In the genomic region with DNA sequence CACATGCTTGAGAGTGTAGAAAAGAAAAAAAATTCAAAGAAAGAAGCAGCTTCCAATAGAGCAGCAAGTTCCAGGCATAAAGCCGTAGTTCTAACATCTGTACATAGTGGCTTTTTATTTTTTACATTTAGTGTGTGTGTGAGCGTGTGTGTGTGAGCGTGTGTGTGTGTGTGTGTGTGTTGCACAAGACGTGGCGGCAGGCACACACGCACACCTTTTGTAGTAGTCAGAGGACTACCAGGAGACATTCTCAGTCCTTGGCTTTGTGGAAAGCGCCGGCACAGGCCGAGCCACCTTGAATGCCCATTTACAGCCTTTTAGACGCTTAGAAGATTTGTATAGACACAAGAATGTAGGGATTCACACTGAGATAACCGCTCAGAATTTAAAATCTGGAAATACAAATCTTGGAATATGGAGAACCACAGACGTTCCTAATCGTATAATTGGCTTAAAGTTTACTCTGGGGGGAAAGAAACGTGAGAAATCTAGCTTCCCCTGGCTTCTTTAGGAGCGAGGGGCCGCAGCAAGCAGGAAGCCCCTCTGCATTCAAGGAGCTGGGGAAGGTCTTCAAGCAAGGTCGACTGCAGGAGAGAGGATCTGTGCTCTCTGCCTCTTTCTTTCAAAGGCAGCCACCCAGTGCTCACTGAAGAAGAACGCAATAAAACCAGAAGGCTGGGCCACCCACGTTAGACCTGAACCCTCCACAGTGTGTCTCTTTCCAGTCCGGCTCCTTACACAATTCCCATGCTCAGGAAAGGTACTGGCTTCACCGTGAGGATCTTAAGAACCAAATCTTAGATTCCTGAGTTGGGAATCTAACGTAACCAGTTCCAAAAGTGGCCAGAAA, we compare ENCODE assay signal across 14 mouse cellular contexts. TPM values are rescaled to one million over a fixed set of nuclear protein-coding genes. Genes with fewer than 3 reads are reported as not detected.
DNase-seq lines count a peak whose midpoint lies in the region; ATAC-seq and TF ChIP-seq lines count a peak whose summit lies in the region.
"Had no signal": no experiment of that assay in that cellular context is flagged by ENCODE, and none has a peak within 500 bp of the region (broad histone marks: within the 10 kb centered on the region; RNA-seq: fewer than 3 reads in every experiment).

No protein-coding gene starts in this region.

- 17% methylated on average over 22 of the region's 22 CpGs for WGBS in heart, embryonic 10.5 days
- 10% methylated on average over 22 of the region's 22 CpGs for WGBS in kidney, embryonic 16.5 days
- WGBS in embryonic facial prominence, embryonic 15.5 days = 11% methylated on average over 22 of the region's 22 CpGs
- 8% methylated on average over 22 of the region's 22 CpGs for WGBS in midbrain, postnatal 0 days

- no peak overlapping the region for H3K27ac ChIP-seq in heart, embryonic 10.5 days
- H3K27ac ChIP-seq in kidney, embryonic 16.5 days (ENCODE audit: low read length) = no peak overlapping the region
- no peak overlapping the region for H3K27ac ChIP-seq in embryonic facial prominence, embryonic 15.5 days (replicated peaks)
- H3K27ac ChIP-seq in midbrain, postnatal 0 days (ENCODE audit: low read depth, low read length) = no peak overlapping the region

- no peak for DNase-seq in heart, embryonic 10.5 days (ENCODE audit: low spot score)
- no peak for DNase-seq in heart, postnatal 10 days
- DNase-seq in kidney, adult 18-20 months = no peak
- DNase-seq in midbrain, postnatal 0 days (ENCODE audit: low spot score) = no peak
- DNase-seq in urinary bladder, adult 18-20 months (ENCODE audit: low spot score in 2 of 2) = no peak
- no peak for DNase-seq in ovary, postnatal 14 days (ENCODE audit: low spot score)
- DNase-seq: adrenal gland, adult 8-10 months; B cell, adult 2 months; kidney, postnatal 14 days; layer of hippocampus, postnatal 36 days had no signal

- no peaks in the 10 kb centered on the region for H3K9me3 ChIP-seq in heart, embryonic 10.5 days
- H3K9me3 ChIP-seq in kidney, embryonic 16.5 days (ENCODE audit: low read length) = no peaks in the 10 kb centered on the region
- no peaks in the 10 kb centered on the region for H3K9me3 ChIP-seq in embryonic facial prominence, embryonic 15.5 days (replicated peaks)
- H3K9me3 ChIP-seq in midbrain, postnatal 0 days (ENCODE audit: low read length) = no peaks in the 10 kb centered on the region

- H3K4me3 ChIP-seq in heart, embryonic 10.5 days = peak overlapping the region; percentile 54; the same call in 1 of the 2 replicates
- peak overlapping the region; percentile 24 for H3K4me3 ChIP-seq in kidney, embryonic 16.5 days (ENCODE audit: low read length)
- H3K4me3 ChIP-seq in embryonic facial prominence, embryonic 15.5 days (replicated peaks) = peak overlapping the region; percentile 43
- H3K4me3 ChIP-seq in midbrain, postnatal 0 days (ENCODE audit: low read depth, low read length) = no peak overlapping the region

- H3K4me2 ChIP-seq in kidney, embryonic 16.5 days (replicated peaks; ENCODE audit: low read depth, low read length) = peak overlapping the region; percentile 26; the same call in 1 of the 2 replicates
- H3K4me2 ChIP-seq in embryonic facial prominence, embryonic 15.5 days (replicated peaks) = peak overlapping the region; percentile 52
- peak overlapping the region; percentile 18; the same call in 1 of the 2 replicates for H3K4me2 ChIP-seq in midbrain, postnatal 0 days (ENCODE audit: low read depth, low read length, poor library complexity, severe bottlenecking)

- TF ChIP-seq CTCF in midbrain, postnatal 0 days (IDR thresholded peaks at IDR 0.05) = no peak

- H3K27me3 ChIP-seq in heart, embryonic 10.5 days (ENCODE audit: insufficient read depth, poor library complexity, severe bottlenecking) = peaks cover 100% of the 10 kb centered on the region
- H3K27me3 ChIP-seq in kidney, embryonic 16.5 days (ENCODE audit: insufficient read depth, low read length) = peaks cover 94% of the 10 kb centered on the region
- H3K27me3 ChIP-seq in embryonic facial prominence, embryonic 15.5 days = peaks cover 97% of the 10 kb centered on the region
- peaks cover 87% of the 10 kb centered on the region for H3K27me3 ChIP-seq in midbrain, postnatal 0 days (ENCODE audit: insufficient read depth, low read length)

- H3K9ac ChIP-seq in kidney, embryonic 16.5 days (replicated peaks; ENCODE audit: low read length) = no peak overlapping the region
- H3K9ac ChIP-seq in embryonic facial prominence, embryonic 15.5 days = no peak overlapping the region
- H3K9ac ChIP-seq in midbrain, postnatal 0 days (replicated peaks; ENCODE audit: low read length, poor library complexity, severe bottlenecking) = no peak overlapping the region

- 0 out of 2 replicates have a peak, but pooled peaks have one; percentile 28 for ATAC-seq in kidney, embryonic 16.5 days (ENCODE audit: low FRiP score, low TSS enrichment)
- ATAC-seq in embryonic facial prominence, embryonic 15.5 days (ENCODE audit: insufficient number of reproducible peaks, low FRiP score, low TSS enrichment, low read depth) = no peak
- ATAC-seq in midbrain, postnatal 0 days (ENCODE audit: low FRiP score) = no peak

- intact Hi-C loops in heart, postnatal 10 days (cut with DNase I) = no loop called here

- H3K36me3 ChIP-seq in heart, embryonic 10.5 days = no peaks in the 10 kb centered on the region
- no peaks in the 10 kb centered on the region for H3K36me3 ChIP-seq in kidney, embryonic 16.5 days (ENCODE audit: insufficient read depth, low read length)
- no peaks in the 10 kb centered on the region for H3K36me3 ChIP-seq in embryonic facial prominence, embryonic 15.5 days
- H3K36me3 ChIP-seq in midbrain, postnatal 0 days (ENCODE audit: insufficient read depth, low read length) = no peaks in the 10 kb centered on the region

- H3K4me1 ChIP-seq in heart, embryonic 10.5 days = peaks cover 40% of the 10 kb centered on the region
- H3K4me1 ChIP-seq in kidney, embryonic 16.5 days (ENCODE audit: insufficient read depth, low read length) = peaks cover 21% of the 10 kb centered on the region
- H3K4me1 ChIP-seq in embryonic facial prominence, embryonic 15.5 days = peaks cover 33% of the 10 kb centered on the region
- H3K4me1 ChIP-seq in midbrain, postnatal 0 days (ENCODE audit: insufficient read depth, low read length) = peaks cover 4% of the 10 kb centered on the region; the same call in 1 of the 2 replicates

RNA-seq across cellular contexts. Expression of gene Foxe1, which starts 1.4 kb away (rescaled TPM):
- polyA plus RNA-seq in heart, embryonic 10.5 days (2016; fragmentation: Nextera tagmentation; extraction: Ambion mirVana) = 0.23 and 1.6 TPM in 2 replicates
- total RNA-seq in heart, postnatal 10 days (2021) = not detected
- polyA plus RNA-seq in kidney, embryonic 16.5 days (2015; fragmentation: Nextera tagmentation; extraction: Ambion mirVana) = not detected in 2 replicates
- 1.9 and 2.1 TPM in 2 replicates for polyA plus RNA-seq in embryonic facial prominence, embryonic 15.5 days (2015; fragmentation: Nextera tagmentation; extraction: Ambion mirVana)
- not detected in 2 replicates for total RNA-seq in midbrain, postnatal 0 days (2014; rRNA removed)
- polyA plus RNA-seq in midbrain, postnatal 0 days (2015; fragmentation: Nextera tagmentation; extraction: Ambion mirVana) = not detected in 2 replicates
- total RNA-seq: adrenal gland, adult 8-10 months; layer of hippocampus, postnatal 36 days had no signal
- polyA plus RNA-seq: gonadal fat pad, adult 2 months; liver, embryonic 16.5 days had no signal

RNA-seq across cellular contexts. Expression of gene Trmo, which starts 47.2 kb away (rescaled TPM):
- 10.3 and 11.6 TPM in 2 replicates for polyA plus RNA-seq in heart, embryonic 10.5 days (2016; fragmentation: Nextera tagmentation; extraction: Ambion mirVana)
- total RNA-seq in heart, postnatal 10 days (2021) = 1 to 10 TPM; 4.2 to 4.7 TPM
- polyA plus RNA-seq in kidney, embryonic 16.5 days (2015; fragmentation: Nextera tagmentation; extraction: Ambion mirVana) = 11.8 and 12.3 TPM in 2 replicates
- polyA plus RNA-seq in embryonic facial prominence, embryonic 15.5 days (2015; fragmentation: Nextera tagmentation; extraction: Ambion mirVana) = 9.2 and 10.8 TPM in 2 replicates
- total RNA-seq in midbrain, postnatal 0 days (2014; rRNA removed) = 7.8 and 8.8 TPM in 2 replicates
- 4.4 and 5.3 TPM in 2 replicates for polyA plus RNA-seq in midbrain, postnatal 0 days (2015; fragmentation: Nextera tagmentation; extraction: Ambion mirVana)
